Mouse (Mus musculus): ENCODE data around the gene Drg2. TPM values are rescaled to one million over a fixed set of nuclear protein-coding genes. Genes with fewer than 3 reads are reported as not detected.

The Drg2 gene
- polyA plus RNA-seq, 1 experiment, result 67.4 TPM

DNA sequence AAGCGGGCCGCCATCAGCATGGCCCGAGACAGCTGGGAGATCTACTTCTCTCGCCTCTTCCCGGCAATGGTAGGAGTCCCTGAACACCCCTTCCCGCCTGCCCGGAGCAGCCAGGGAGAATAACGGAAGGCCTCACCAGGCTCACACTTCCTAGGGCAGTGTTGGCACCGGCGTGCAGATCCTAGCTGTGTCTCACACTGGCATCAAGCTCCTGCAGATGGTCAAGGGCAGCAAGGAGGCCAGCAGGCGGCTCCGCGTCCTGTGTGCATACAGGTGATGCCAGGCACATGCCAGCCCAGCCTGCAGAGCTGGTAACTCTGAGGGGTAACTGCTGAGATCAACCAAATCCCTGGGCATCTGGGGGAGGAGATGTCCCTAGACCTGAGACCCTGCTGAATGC, 52.9 kb downstream of the Drg2 start:
- Histone ChIP-seq H3K4me3 (ENCODE audit: low read depth, low read length) (no peak overlapping the region), H3K27ac (ENCODE audit: insufficient read depth, low read length) (no peak overlapping the region), H3K36me3 (ENCODE audit: control insufficient read depth, insufficient read depth, low read length, poor library complexity, severe bottlenecking) (no peaks in the 10 kb centered on the region), H3K9ac (ENCODE audit: low read depth, poor library complexity, severe bottlenecking) (no peak overlapping the region), H3K4me1 (ENCODE audit: control insufficient read depth, insufficient read depth, low read length) (no peaks in the 10 kb centered on the region), H3K9me3 (replicated peaks; ENCODE audit: control insufficient read depth, insufficient read depth, low read length, poor library complexity, severe bottlenecking) (no peaks in the 10 kb centered on the region), H3K27me3 (ENCODE audit: control insufficient read depth, insufficient read depth, low read length, poor library complexity, severe bottlenecking) (no peaks in the 10 kb centered on the region)
- TF ChIP-seq CTCF (IDR thresholded peaks at IDR 0.05; ENCODE audit: low read depth, low read length), result no peak
- TF ChIP-seq EP300 (IDR thresholded peaks at IDR 0.05; ENCODE audit: insufficient read depth, low read depth, low read length), result no peak
- no peak for TF ChIP-seq POLR2A (IDR thresholded peaks at IDR 0.05; ENCODE audit: insufficient read depth, low read length)

DNA sequence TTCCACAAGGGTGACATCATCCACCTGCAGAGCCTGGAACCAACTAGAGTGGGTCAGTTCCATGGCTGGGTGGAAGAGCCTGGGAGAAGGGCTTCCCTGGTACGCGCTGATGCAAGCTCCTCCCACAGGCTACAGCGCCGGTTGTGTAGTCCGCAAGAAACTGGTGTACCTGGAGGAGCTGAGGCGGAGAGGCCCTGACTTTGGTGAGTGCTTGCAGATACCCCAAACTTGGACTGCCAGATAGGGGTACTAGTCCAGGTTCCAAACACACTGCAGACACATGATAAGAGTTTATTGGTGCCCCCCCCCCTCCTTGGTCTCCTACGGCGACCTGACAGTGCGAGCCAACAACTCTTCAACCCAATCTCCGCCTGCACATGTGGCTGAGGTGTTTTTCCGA, 54.6 kb downstream of the Drg2 start:
- Histone ChIP-seq H3K9me3 (replicated peaks; ENCODE audit: control insufficient read depth, insufficient read depth, low read length, poor library complexity, severe bottlenecking) (no peaks in the 10 kb centered on the region), H3K4me3 (ENCODE audit: low read depth, low read length) (peak overlapping the region; percentile 45), H3K27ac (ENCODE audit: insufficient read depth, low read length) (no peak overlapping the region), H3K27me3 (ENCODE audit: control insufficient read depth, insufficient read depth, low read length, poor library complexity, severe bottlenecking) (no peaks in the 10 kb centered on the region), H3K4me1 (ENCODE audit: control insufficient read depth, insufficient read depth, low read length) (no peaks in the 10 kb centered on the region), H3K9ac (ENCODE audit: low read depth, poor library complexity, severe bottlenecking) (peak overlapping the region; percentile 49), H3K36me3 (ENCODE audit: control insufficient read depth, insufficient read depth, low read length, poor library complexity, severe bottlenecking) (no peaks in the 10 kb centered on the region)
- no peak for TF ChIP-seq CTCF (IDR thresholded peaks at IDR 0.05; ENCODE audit: low read depth, low read length)
- no peak for TF ChIP-seq POLR2A (IDR thresholded peaks at IDR 0.05; ENCODE audit: insufficient read depth, low read length)
- no peak for TF ChIP-seq EP300 (IDR thresholded peaks at IDR 0.05; ENCODE audit: insufficient read depth, low read depth, low read length)

DNA sequence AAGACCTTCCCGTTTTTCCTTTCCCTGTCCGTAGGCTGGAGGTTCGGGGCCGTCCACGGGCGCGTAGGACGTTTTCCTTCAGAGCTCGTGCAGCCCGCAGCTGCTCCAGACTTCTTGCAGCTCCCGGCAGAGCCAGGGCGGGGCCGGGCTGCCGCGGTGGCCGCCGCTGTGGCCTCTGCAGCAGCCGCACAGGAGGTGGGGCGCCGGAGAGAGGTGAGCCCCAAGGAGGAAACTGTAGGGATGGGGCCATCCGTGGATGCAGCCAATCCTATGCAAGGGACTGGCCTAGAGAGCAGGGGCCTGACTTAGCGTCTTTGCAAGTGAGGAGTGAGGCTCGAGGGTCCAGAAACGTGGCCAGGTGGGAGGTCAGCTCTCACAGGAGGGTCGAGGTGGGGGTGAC, 55.1 kb downstream of the Drg2 start:
- H3K9me3 ChIP-seq (replicated peaks; ENCODE audit: control insufficient read depth, insufficient read depth, low read length, poor library complexity, severe bottlenecking), result no peaks in the 10 kb centered on the region
- H3K27ac ChIP-seq (ENCODE audit: insufficient read depth, low read length), result no peak overlapping the region
- TF ChIP-seq POLR2A (IDR thresholded peaks at IDR 0.05; ENCODE audit: insufficient read depth, low read length) (no peak), EP300 (IDR thresholded peaks at IDR 0.05; ENCODE audit: insufficient read depth, low read depth, low read length) (no peak), CTCF (IDR thresholded peaks at IDR 0.05; ENCODE audit: low read depth, low read length) (no peak)
- H3K4me3 ChIP-seq (ENCODE audit: low read depth, low read length), result peak overlapping the region; percentile 45
- peak overlapping the region; percentile 49 for H3K9ac ChIP-seq (ENCODE audit: low read depth, poor library complexity, severe bottlenecking)
- no peaks in the 10 kb centered on the region for H3K4me1 ChIP-seq (ENCODE audit: control insufficient read depth, insufficient read depth, low read length)
- no peaks in the 10 kb centered on the region for H3K36me3 ChIP-seq (ENCODE audit: control insufficient read depth, insufficient read depth, low read length, poor library complexity, severe bottlenecking)
- H3K27me3 ChIP-seq (ENCODE audit: control insufficient read depth, insufficient read depth, low read length, poor library complexity, severe bottlenecking), result no peaks in the 10 kb centered on the region

DNA sequence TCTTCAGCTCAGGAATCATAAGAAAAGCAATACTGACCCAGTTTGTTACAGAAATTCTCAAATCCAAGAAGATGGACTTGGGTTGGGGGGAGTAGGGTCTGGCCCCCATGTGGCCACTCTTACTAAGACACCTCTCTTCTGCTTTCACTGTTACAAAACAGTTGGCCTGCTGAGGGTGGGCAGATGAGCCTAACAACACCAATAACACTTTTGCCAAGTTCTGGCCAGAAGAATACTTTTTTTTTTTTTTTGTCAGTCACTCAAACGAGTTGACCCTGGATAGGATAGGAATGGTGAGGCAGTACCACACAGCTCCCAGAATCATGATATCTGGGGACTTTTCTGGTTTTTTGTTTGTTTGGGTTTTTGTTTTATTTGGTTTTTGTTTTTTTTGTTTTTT, 57.5 kb downstream of the Drg2 start:
- no peak overlapping the region for H3K27ac ChIP-seq (ENCODE audit: insufficient read depth, low read length)
- no peak overlapping the region for H3K9ac ChIP-seq (ENCODE audit: low read depth, poor library complexity, severe bottlenecking)
- H3K27me3 ChIP-seq (ENCODE audit: control insufficient read depth, insufficient read depth, low read length, poor library complexity, severe bottlenecking), result no peaks in the 10 kb centered on the region
- no peaks in the 10 kb centered on the region for H3K4me1 ChIP-seq (ENCODE audit: control insufficient read depth, insufficient read depth, low read length)
- no peak for TF ChIP-seq EP300 (IDR thresholded peaks at IDR 0.05; ENCODE audit: insufficient read depth, low read depth, low read length)
- H3K9me3 ChIP-seq (replicated peaks; ENCODE audit: control insufficient read depth, insufficient read depth, low read length, poor library complexity, severe bottlenecking), result no peaks in the 10 kb centered on the region
- no peak overlapping the region for H3K4me3 ChIP-seq (ENCODE audit: low read depth, low read length)
- H3K36me3 ChIP-seq (ENCODE audit: control insufficient read depth, insufficient read depth, low read length, poor library complexity, severe bottlenecking), result no peaks in the 10 kb centered on the region

DNA sequence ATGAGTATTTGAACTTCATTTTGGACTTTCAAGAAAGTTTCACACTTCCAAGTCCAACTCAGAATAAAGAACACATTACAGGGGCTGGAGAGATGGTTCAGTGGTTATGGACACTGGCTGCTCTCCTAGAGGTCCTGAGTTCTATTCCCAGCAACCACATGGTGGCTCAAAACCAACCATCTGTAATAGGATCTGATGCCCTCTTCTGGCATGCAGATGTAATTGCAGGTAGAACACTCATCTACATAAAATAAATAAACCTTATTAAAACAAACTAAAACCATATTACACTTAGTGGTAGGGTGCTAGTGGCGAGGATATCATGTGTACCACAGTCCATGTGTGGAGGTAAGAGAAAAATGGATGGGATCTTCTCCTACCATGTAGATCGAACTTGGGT, 58.1 kb downstream of the Drg2 start:
- Histone ChIP-seq H3K4me3 (ENCODE audit: low read depth, low read length) (no peak overlapping the region), H3K9ac (ENCODE audit: low read depth, poor library complexity, severe bottlenecking) (no peak overlapping the region), H3K9me3 (replicated peaks; ENCODE audit: control insufficient read depth, insufficient read depth, low read length, poor library complexity, severe bottlenecking) (no peaks in the 10 kb centered on the region), H3K36me3 (ENCODE audit: control insufficient read depth, insufficient read depth, low read length, poor library complexity, severe bottlenecking) (no peaks in the 10 kb centered on the region), H3K27ac (ENCODE audit: insufficient read depth, low read length) (no peak overlapping the region), H3K4me1 (ENCODE audit: control insufficient read depth, insufficient read depth, low read length) (no peaks in the 10 kb centered on the region), H3K27me3 (ENCODE audit: control insufficient read depth, insufficient read depth, low read length, poor library complexity, severe bottlenecking) (no peaks in the 10 kb centered on the region)
- TF ChIP-seq EP300 (IDR thresholded peaks at IDR 0.05; ENCODE audit: insufficient read depth, low read depth, low read length) (no peak), CTCF (IDR thresholded peaks at IDR 0.05; ENCODE audit: low read depth, low read length) (peak; percentile 18), POLR2A (IDR thresholded peaks at IDR 0.05; ENCODE audit: insufficient read depth, low read length) (no peak)

DNA sequence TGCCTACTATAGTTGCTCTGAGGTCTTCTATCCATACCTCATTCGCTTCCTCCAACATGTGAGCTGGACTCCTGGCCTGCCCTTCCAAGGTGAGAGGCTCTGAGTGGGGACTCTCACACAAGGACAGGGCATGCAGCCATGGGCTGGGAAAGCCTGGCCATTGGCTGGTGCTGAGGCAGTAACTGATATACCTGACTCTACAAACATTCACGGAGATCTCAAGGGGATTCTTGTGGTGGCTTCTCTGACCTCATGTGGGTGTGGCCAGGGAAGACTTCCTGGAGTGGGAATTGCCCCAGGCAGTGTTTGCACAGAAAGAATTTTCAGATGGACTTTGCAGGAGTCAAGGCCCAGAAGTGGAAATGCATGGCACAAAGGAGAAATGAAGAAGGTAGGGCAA, 60.5 kb downstream of the Drg2 start:
- no peaks in the 10 kb centered on the region for H3K27me3 ChIP-seq (ENCODE audit: control insufficient read depth, insufficient read depth, low read length, poor library complexity, severe bottlenecking)
- TF ChIP-seq POLR2A (IDR thresholded peaks at IDR 0.05; ENCODE audit: insufficient read depth, low read length), result no peak
- TF ChIP-seq CTCF (IDR thresholded peaks at IDR 0.05; ENCODE audit: low read depth, low read length), result no peak
- no peak for TF ChIP-seq EP300 (IDR thresholded peaks at IDR 0.05; ENCODE audit: insufficient read depth, low read depth, low read length)
- H3K36me3 ChIP-seq (ENCODE audit: control insufficient read depth, insufficient read depth, low read length, poor library complexity, severe bottlenecking), result no peaks in the 10 kb centered on the region
- H3K9ac ChIP-seq (ENCODE audit: low read depth, poor library complexity, severe bottlenecking), result no peak overlapping the region
- H3K4me3 ChIP-seq (ENCODE audit: low read depth, low read length), result no peak overlapping the region
- H3K4me1 ChIP-seq (ENCODE audit: control insufficient read depth, insufficient read depth, low read length), result no peaks in the 10 kb centered on the region
- H3K9me3 ChIP-seq (replicated peaks; ENCODE audit: control insufficient read depth, insufficient read depth, low read length, poor library complexity, severe bottlenecking), result no peaks in the 10 kb centered on the region
- H3K27ac ChIP-seq (ENCODE audit: insufficient read depth, low read length), result no peak overlapping the region

Measured in ES-Bruce4 (cell line).